Mouse (Mus musculus) lung, adult 2 months (tissue): ENCODE data around the gene Map3k14.

Source experiments
- CTCF ChIP-seq: fragments of 200-500 bp; IDR thresholded peaks from 2 replicates; pipeline ENCODE4 v1.5.1; 2011; ENCODE audit warnings: mild to moderate bottlenecking, low read length, control low read depth; ENCODE audit not compliant: insufficient read depth
- POLR2A ChIP-seq: fragments of 200-500 bp; IDR thresholded peaks from 2 replicates; pipeline ENCODE4 v1.6.1; 2011; ENCODE audit warnings: low read depth, mild to moderate bottlenecking, control low read depth, low read length, borderline replicate concordance; ENCODE audit errors: extremely low read depth

DNA sequence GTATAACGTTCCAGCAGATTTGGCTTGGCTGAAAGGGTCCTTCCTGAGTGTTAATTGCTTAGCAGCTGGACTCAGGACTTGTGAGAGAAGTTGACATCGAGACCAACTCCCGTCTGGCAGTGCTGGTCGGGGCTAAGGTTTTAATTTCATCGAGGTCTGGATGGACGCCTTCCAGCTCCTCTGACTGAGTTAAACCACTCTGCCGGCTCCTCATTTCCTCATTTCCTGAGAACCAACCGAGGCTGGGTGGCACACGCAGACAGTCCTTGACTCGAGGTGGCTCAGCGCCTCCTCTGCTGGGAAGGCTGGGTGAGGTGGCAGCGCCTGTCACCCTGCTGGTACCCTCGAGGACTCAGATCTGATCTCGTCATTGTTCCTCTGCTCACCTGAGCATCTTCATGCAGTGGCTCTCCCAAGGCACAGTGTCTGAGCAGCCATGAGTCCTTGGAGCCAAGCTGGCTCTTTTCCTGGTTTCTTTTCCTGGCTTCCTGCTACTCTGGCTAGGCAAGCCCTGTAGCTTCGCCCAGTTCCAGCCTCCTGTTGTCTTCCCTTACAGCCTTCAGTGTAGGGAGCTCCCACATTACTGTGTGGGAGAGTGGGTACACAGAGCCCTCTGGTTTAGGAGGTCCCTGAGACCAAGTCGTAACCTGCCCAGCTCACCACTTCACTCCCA lies 21.2 kb upstream of the Map3k14 start:
- TF ChIP-seq CTCF, result no peak
- TF ChIP-seq POLR2A, result 0 out of 2 replicates have a peak, but pooled peaks have one; percentile 20
